In the genomic region with DNA sequence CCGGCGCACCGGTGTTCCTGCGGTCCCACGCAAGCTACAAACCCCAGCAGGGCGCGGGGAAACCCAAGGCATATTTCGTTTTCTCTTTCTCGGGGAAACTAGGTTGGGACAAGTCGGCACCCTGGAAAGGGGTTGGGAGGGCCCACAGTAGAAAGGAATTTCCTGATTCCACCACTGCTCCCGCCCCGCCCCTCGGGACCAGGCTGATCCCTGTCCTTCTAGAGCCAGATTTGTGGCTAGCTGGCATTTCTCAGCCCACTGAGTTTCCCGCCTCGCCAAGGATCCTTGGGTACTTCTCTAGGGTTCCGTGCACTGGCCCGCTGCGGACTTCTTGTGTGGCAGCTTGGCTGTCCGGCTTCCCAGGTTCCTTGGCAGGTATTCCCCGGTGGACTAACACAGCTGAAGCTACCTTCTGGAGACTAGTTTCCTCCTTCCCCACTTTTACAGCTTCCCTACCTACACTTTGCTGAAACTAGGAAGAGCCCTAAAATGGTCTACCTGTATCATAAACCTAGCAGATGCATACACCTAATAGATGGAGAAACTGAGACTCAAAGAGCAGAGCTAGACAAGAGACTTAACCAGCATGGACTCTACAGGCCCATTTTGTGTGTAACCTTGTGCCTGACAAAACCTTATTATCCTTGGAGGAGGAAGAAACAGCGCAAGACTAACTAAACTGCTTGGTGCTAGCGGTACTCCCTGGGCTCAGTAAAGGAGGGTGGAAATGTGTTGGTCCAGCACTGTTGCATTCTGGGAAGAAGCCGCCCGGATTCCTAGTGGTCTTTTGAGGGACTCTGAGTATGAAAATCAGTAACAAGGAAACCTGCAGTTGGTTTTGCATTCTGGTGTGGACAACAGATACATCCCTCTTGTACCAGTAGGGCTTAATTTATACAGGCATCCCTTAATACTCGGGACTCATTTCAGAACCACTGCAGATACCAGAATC, we compare ENCODE assay signal across 8 mouse cellular contexts. TPM values are rescaled to one million over a fixed set of nuclear protein-coding genes. Genes with fewer than 3 reads are reported as not detected.
DNase-seq lines count a peak whose midpoint lies in the region; ATAC-seq and TF ChIP-seq lines count a peak whose summit lies in the region.

No protein-coding gene starts in this region.

- no peak for DNase-seq in kidney, adult 11 months
- peak; percentile 30 for DNase-seq in embryo, embryonic 9.5 days (ENCODE audit: extremely low spot score)
- peak; percentile 27 for DNase-seq in hindbrain, postnatal 0 days (ENCODE audit: low spot score)
- no peak for DNase-seq in lung, adult 2 months
- DNase-seq in layer of hippocampus, postnatal 36 days, result no peak

- no peak; the same call in 1 of the 2 replicates for TF ChIP-seq CTCF in hindbrain, postnatal 0 days (IDR thresholded peaks at IDR 0.05; ENCODE audit: low read depth)
- no peak for TF ChIP-seq CTCF in lung, adult 2 months (IDR thresholded peaks at IDR 0.05; ENCODE audit: insufficient read depth, low read length)

- H3K27me3 ChIP-seq in kidney, embryonic 14.5 days (ENCODE audit: control insufficient read depth, insufficient read depth, low read length), result no peaks in the 10 kb centered on the region
- no peaks in the 10 kb centered on the region for H3K27me3 ChIP-seq in hindbrain, postnatal 0 days (ENCODE audit: insufficient read depth, low read length)
- H3K27me3 ChIP-seq in stomach, embryonic 15.5 days (replicated peaks), result no peaks in the 10 kb centered on the region

- H3K4me3 ChIP-seq in kidney, embryonic 14.5 days (ENCODE audit: low read length), result peak overlapping the region; percentile 84
- peak overlapping the region; percentile 86 for H3K4me3 ChIP-seq in hindbrain, postnatal 0 days (ENCODE audit: low read length)
- H3K4me3 ChIP-seq in lung, adult 2 months (replicated peaks; ENCODE audit: extremely low read depth, low read depth, low read length), result peak overlapping the region; percentile 91
- peak overlapping the region; percentile 88 for H3K4me3 ChIP-seq in stomach, embryonic 15.5 days (replicated peaks)

- peak overlapping the region; percentile 98 for H3K27ac ChIP-seq in kidney, embryonic 14.5 days (ENCODE audit: low read depth, low read length)
- peak overlapping the region; percentile 86 for H3K27ac ChIP-seq in hindbrain, postnatal 0 days
- H3K27ac ChIP-seq in stomach, embryonic 15.5 days, result peak overlapping the region; percentile 98

- ATAC-seq in kidney, embryonic 14.5 days (ENCODE audit: low FRiP score, low TSS enrichment), result peak; percentile 28
- peak; percentile 9; the same call in 1 of the 2 replicates for ATAC-seq in hindbrain, postnatal 0 days
- ATAC-seq in stomach, embryonic 15.5 days (ENCODE audit: insufficient read depth, low FRiP score, low read depth), result peak; percentile 28
- no peak for ATAC-seq in megakaryocyte progenitor cell, adult 5-6 weeks (replicated peaks; ENCODE audit: poor library complexity)

- TF ChIP-seq POLR2A in lung, adult 2 months (IDR thresholded peaks at IDR 0.05; ENCODE audit: borderline replicate concordance, extremely low read depth, low read depth, low read length), result no peak

- peak overlapping the region; percentile 82 for H3K4me2 ChIP-seq in kidney, embryonic 14.5 days (replicated peaks; ENCODE audit: low read depth, low read length)
- peak overlapping the region; percentile 62 for H3K4me2 ChIP-seq in hindbrain, postnatal 0 days (ENCODE audit: low read depth, low read length)
- peak overlapping the region; percentile 85 for H3K4me2 ChIP-seq in stomach, embryonic 15.5 days

- H3K36me3 ChIP-seq in kidney, embryonic 14.5 days (ENCODE audit: control insufficient read depth, insufficient read depth, low read length), result no peaks in the 10 kb centered on the region
- H3K36me3 ChIP-seq in hindbrain, postnatal 0 days (ENCODE audit: insufficient read depth, low read length), result no peaks in the 10 kb centered on the region
- H3K36me3 ChIP-seq in stomach, embryonic 15.5 days, result no peaks in the 10 kb centered on the region

- H3K4me1 ChIP-seq in kidney, embryonic 14.5 days (ENCODE audit: control insufficient read depth, insufficient read depth, low read length), result peaks cover 19% of the 10 kb centered on the region
- peaks cover 9% of the 10 kb centered on the region; the same call in 1 of the 2 replicates for H3K4me1 ChIP-seq in hindbrain, postnatal 0 days (ENCODE audit: insufficient read depth, low read length)
- no peaks in the 10 kb centered on the region; the same call in 1 of the 2 replicates for H3K4me1 ChIP-seq in lung, adult 2 months (ENCODE audit: control insufficient read depth, insufficient read depth, low read length)
- peaks cover 26% of the 10 kb centered on the region for H3K4me1 ChIP-seq in stomach, embryonic 15.5 days

- H3K9ac ChIP-seq in kidney, embryonic 14.5 days (ENCODE audit: low read depth, low read length), result peak overlapping the region; percentile 91
- peak overlapping the region; percentile 75 for H3K9ac ChIP-seq in hindbrain, postnatal 0 days (replicated peaks; ENCODE audit: low read length)
- peak overlapping the region; percentile 37 for H3K9ac ChIP-seq in stomach, embryonic 15.5 days

- WGBS in kidney, embryonic 14.5 days, result 11% methylated on average over 25 of the region's 25 CpGs
- 10% methylated on average over 25 of the region's 25 CpGs for WGBS in hindbrain, postnatal 0 days
- 17% methylated on average over 25 of the region's 25 CpGs for WGBS in lung, adult 2 months
- 15% methylated on average over 25 of the region's 25 CpGs for WGBS in stomach, embryonic 15.5 days

- H3K9me3 ChIP-seq in kidney, embryonic 14.5 days (ENCODE audit: control insufficient read depth, low read length), result no peaks in the 10 kb centered on the region
- H3K9me3 ChIP-seq in hindbrain, postnatal 0 days (ENCODE audit: low read length), result no peaks in the 10 kb centered on the region
- no peaks in the 10 kb centered on the region for H3K9me3 ChIP-seq in stomach, embryonic 15.5 days

RNA-seq across cellular contexts. Expression of a gene that starts 0.8 kb away (rescaled TPM):
- 38.3 and 52.6 TPM in 2 replicates for polyA plus RNA-seq in kidney, embryonic 14.5 days (2014; fragmentation: Nextera tagmentation; extraction: Ambion mirVana)
- 18.3 and 22.4 TPM in 2 replicates for total RNA-seq in hindbrain, postnatal 0 days (2014; rRNA removed)
- 7.4 and 8.3 TPM in 2 replicates for polyA plus RNA-seq in hindbrain, postnatal 0 days (2015; fragmentation: Nextera tagmentation; extraction: Ambion mirVana)
- 74.9 and 95.5 TPM in 2 replicates for polyA plus RNA-seq in lung, adult 2 months (2012; rRNA removed)
- 61.2 and 65.0 TPM in 2 replicates for polyA plus RNA-seq in stomach, embryonic 15.5 days (2015; fragmentation: Nextera tagmentation; extraction: Ambion mirVana)
- 100 to 1,000 TPM in 1 of 2 experiments, 10 to 100 TPM in 1; 97.5 to 106 TPM for total RNA-seq in layer of hippocampus, postnatal 36 days (2021)
- total RNA-seq in megakaryocyte progenitor cell, adult 5-6 weeks (2015), result 14.8 and 17.2 TPM in 2 replicates
- total RNA-seq in megakaryocyte progenitor cell, adult 5-6 weeks (2017), result 17.8 and 19.4 TPM in 2 replicates

Comparison
In these comparisons a context has a peak if more than half of its experiments do, and no peak if none do; other contexts are left out.
1. H3K9ac ChIP-seq: peak in every context shown above with its lines; median percentile 91 in kidney, embryonic 14.5 days; 75 in hindbrain, postnatal 0 days; 37 in stomach, embryonic 15.5 days.
2. DNase-seq: peak in embryo, embryonic 9.5 days (single experiment) and hindbrain, postnatal 0 days (single experiment); none in kidney, adult 11 months (single experiment), lung, adult 2 months (single experiment) and layer of hippocampus, postnatal 36 days (0 of 2).
3. Peak in every context shown above with its lines, with median percentiles within 50 percentile points of each other: H3K27ac ChIP-seq, H3K4me2 ChIP-seq and H3K4me3 ChIP-seq.